Mouse (Mus musculus) ES-CJ7 (cell line): Measurements from ENCODE around the gene Gm42417.

Source experiments
- DNase-seq: peaks from one replicate; pipeline ENCODE4 v3.0.0; 2011; ENCODE audit warnings: low read depth, low spot score

The Gm42417 gene

DNA sequence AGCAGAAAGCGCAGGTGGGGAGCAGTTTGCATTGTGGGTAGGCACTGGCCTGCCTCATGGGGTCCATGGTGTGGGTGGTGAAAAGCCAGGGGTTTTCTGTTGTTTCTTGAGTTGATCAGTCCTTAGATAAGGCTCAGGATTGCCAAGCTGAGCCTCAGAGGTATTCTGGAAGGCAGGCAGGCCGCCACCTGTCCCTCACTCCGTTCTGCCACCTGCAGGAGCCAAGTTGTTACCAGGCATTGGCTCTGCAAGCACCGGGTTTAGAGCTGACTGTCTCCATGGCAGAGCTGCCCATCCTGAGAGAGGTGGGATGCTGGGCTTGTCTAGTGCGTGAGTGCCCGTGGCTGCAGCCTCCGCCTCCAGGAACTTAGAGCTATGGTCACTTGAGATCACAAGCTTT lies 17.0 kb downstream of the Gm42417 start:
- DNase-seq: no peak

DNA sequence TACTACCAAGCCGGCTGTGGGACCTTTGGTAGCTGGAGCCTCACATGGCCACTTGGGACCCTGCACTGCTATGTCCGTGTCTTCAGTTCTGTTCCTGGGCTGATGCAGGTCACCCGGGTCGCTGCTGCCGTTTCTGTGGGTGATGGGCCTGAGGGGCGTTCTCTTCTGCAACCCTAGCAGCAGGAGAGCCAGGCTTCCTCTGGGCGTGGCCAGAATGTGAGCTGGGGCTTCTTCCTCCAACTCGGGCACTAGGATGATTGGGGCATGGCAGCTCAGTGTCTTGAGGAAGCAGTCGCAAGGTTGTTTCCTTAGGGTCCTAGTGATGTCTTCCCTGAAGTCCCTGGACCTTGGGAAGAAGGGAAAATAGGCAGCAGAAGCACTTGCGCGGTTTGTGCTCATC lies 19.6 kb downstream of the Gm42417 start:
- peak; percentile 45 for DNase-seq

DNA sequence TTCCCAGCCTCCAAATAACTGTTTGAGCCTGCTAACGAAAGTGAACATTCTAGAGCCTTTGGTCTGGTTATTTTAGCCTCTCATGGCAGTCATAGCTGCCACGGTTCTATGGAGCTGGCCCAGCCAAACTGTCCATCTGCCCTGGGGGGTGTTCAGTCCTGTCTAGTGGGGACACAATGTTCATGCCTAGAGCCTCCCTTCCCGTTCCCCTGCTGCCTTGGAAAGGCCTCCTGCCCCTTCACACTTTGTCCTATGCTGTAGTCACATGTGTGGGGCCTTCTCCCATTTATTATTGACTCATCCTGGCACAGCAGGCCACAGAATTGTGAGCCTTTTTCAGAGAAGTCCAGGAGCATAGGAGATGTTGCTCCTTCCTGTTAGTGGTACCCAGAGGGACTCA lies 21.0 kb downstream of the Gm42417 start:
- no peak for DNase-seq

DNA sequence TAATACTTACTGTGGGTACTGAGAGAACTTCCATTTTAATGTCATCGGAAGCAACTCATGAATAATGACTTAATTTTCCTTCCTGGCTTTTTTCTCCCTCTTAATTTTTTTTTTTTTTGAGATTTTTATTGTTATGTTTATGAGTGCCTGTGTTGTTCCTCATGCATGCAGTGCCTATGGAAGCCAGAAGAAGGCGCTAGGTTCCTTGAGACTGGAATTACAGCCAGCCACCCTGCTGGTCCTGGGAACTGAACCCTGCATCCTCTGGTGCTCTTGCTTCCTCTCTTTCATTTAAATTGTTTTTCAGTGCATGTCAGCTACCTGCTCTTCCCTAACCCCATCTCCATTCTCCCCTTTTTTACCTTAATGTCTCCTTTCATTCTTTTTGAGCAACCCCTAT lies 25.5 kb downstream of the Gm42417 start:
- peak; percentile 87 for DNase-seq

DNA sequence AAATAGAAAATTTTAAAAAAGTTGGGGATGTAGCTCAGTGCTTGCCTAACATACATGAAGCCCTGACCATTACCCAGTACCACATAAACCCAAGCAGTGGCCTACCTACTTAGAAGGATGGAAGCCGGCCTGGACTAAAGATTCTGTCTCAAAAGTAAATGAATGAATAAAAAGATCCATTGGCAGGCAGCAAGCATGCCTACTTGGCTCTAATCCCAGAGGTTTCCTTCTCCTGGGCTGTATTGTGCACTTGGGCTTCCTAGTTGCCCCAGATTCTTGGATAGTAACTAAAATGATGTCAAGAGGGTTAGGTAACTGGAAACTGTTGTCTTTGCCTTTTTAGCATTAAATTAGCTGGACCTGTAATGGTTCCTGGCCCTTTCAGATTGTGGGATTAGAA lies 25.9 kb downstream of the Gm42417 start:
- no peak for DNase-seq

DNA sequence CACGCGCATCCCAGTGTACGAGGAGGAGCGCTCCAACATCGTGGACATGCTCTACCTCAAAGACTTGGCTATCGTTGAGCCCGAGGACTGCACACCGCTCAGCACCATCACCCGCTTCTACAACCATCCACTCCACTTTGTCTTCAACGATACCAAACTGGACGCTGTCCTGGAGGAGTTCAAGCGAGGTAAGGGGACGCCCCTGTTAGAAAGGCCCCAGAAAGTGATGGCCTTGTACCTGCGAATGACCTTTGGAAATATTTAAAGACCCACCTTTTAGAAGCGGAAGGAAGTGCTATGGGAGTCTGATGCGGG lies 26.3 kb downstream of the Gm42417 start:
- DNase-seq: no peak

DNA sequence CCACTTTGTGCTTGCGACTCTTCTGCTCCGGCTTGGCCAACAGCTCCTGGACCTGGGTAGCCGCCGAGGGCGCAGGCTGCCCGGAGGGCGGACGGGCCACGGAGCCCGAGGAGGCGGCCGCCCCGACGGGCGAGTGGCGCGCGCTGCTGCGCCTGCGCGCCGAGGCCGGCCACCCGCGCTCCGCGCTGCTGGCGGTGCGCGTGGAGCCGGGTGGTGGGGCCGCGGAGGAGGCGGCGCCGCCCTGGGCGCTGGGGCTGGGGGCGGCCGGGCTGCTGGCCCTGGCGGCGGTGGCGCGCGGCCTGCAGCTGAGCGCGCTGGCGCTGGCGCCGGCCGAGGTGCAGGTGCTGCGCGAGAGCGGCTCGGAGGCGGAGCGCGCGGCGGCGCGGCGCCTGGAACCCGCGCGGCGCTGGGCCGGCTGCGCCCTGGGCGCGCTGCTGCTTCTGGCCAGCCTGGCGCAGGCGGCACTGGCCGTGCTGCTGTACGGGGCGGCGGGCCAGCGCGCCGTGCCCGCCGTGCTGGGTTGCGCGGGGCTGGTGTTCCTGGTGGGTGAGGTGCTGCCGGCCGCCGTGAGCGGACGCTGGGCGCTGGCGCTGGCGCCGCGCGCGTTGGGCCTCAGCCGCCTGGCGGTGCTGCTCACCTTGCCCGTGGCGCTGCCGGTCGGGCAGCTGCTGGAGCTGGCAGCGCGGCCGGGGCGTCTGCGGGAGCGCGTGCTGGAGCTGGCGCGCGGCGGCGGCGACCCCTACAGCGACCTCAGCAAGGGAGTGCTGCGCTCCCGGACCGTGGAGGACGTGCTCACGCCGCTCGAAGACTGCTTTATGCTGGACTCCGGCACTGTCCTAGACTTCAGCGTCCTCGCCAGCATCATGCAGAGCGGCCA lies 26.9 kb downstream of the Gm42417 start:
- no peak for DNase-seq

DNA sequence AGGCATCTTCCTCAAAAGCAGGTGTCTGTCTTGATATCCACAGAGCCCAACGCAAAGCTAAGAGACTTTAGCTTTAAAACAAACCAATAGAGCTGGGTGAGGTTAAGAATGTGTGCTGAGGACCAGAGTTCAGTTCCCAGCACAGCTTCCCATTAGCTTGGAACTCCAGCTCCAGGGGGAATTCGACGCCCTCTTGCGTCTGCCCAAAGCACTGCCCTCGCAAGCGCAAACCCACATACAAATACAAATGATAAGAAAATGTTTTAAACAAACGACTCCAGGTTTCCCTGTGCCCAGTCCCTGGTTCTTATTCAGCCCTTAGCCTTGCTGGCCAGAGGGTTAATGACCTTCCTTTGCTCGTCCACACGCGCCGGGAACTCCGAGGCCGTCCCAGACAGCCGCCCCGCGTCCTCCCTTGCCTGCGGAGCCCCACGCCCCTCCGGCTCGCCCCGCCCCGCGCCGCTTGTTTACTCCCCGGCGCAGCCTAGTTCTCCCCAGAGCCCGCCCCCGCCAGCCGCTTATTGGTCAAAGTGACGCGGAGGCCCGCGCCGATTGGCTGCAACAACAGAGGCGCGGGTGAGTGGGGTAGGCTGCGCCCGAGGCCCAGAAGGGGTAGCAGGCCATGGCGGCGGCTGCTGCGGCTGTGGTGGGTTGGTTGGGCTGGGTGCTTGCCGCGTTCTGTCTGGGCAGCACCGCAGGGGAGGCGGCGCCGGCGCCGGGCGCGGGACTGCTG lies 27.8 kb downstream of the Gm42417 start, which contains the start of gene Cnnm3:
Gene Cnnm3, plus strand, starts transcription at position 579 of the 733 bp plus-strand sequence.
- peak; percentile 98 for DNase-seq

DNA sequence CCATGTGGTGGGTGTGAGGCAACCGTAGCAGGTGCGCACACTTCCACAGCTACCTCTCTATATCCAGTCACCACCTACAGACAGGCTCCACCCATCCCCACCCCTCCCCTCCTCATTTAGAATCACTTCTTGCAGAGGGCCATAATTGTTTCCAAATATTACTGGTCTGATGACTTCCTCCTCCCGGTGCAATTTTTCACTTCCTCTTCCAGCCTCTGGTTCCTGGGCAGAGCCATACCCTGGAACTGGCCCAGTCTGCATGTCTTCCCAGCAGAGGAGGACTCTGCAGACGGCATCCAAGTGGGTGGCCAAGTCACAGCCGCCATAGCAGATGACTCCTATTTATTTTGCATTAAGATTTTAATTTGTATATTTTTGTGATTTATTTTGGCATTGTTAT lies 31.0 kb downstream of the Gm42417 start:
- no peak for DNase-seq

DNA sequence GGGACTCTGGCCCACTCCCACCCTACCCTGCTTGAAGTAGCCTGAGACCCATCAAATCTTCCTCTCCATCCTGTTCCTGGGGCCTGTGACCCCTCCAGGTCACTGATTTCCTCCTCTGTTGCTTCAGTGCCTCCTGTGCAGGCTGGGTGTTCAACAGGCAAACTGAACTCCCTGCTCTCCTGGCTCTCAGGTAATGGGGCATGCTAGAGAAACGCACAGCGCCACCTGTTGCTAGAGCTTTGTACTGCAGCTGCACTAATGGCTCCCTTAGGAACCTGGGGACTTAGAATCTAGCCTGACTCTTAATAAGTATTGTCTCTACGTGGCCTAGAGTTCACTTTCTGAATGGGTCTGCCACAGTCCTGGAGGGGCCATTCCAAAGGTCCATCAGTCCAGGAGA lies 38.0 kb downstream of the Gm42417 start:
- peak; percentile 86 for DNase-seq

DNA sequence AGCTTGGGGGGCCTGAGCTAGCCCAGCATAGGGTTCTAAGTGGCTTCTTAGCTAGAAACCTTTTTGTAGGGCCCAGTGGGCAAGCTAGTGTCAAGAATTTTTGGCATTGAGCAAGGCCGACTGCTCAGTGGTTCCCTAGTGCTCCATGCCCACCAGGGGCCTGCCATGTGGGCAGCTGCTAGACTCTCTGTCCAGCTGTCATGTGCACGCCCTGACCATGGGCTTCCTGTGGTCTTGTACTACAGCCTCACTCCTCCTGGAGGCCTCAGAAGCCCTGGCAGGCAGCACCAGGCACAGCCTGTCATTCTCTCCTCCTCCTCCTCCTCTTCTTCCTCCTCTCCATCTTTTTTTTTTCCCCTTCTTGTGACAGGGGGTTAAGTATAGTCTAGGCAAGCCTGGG lies 41.9 kb downstream of the Gm42417 start:
- no peak for DNase-seq

DNA sequence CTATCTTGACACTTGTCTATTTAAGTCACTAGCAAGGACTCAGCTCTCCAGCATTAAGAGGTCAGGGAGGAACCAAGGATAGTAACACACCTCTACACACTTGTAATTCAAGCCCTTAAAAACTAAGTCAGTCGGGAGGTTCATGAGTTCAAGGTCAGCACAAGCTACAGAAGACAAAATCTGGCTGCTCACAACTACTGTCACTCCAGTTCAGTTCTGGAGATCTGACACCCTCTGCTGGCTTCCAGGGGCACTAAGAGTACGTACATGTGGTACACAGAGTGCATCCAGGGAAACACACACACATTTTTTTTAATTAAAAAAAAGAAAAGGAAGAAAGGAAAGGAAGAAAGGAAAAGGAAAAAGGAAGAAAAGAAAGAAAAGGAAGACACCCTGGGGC lies 42.5 kb downstream of the Gm42417 start:
- peak; percentile 69 for DNase-seq

DNA sequence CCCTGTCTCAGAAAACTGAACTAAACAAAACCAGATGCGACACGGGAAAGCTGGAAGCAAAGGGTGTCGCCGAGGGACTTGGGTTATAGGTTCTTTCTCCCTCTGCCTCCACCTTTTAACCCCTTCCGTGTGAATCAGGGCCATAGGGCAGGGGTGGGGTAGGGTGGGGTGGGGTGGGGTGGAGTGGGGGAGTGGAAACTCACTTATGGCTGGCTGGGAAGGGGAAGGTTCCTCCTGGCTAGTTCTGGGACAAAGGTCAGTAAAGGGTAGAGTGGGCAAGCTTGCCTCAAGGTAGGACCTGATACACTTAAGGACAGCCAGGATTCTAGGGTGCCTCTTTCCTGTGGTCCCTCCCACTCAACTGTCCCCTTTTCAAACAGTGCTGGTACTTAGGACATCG lies 45.9 kb downstream of the Gm42417 start:
- no peak for DNase-seq

DNA sequence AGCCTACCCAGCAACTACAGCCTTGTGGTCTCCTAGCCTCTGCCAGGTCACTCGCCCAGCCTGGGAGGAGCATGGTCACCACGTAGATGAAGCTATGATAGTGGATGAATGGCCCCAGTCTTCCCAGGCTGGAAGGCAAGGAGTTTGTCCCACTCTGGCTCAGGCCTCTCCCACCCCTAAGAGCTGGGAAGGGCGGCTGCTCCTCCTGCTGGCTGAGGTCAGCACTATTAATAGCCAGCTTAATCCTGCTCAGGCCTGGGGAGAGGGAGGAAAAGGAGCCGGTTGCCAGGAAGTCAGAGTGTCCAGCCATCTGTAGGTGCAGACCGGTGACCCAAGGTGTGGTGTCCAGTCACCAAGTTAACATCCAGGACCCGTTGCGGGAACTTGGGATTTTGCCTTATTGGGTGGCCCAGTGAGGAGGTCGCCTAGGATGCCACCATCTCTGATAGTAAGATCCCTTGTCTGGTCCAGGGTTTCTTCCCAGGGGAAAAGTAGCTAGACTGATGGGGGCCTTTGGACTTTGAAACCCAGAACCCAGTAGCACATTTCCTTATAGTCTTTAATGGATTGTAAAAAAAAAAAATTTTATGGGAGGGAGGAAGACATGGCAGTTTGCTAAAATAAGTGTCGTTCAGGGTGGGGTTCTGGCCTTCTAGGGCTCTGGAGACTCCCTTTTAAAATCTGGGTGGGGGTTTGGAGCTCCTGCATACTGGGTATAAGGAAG lies 46.7 kb downstream of the Gm42417 start:
- DNase-seq: peak; percentile 43

DNA sequence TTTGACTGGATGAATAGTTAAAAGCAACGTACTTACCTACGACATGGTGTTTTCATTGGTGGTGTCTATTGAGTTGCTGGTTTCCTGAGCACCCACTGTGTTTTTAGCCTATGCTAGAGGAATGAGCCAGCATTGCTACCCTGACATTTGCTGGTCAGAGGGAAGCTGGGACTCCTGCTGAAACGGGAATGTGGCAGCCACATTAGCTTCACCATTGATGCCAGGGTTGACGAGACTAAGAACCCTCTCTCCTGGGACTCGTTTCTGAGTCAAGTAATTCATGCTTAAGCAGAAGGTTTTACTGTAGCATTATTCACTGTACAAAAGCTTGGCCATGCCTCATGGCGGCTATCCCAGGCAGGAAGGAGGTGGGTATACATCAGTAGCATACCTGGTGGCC lies 49.6 kb downstream of the Gm42417 start:
- DNase-seq: no peak

DNA sequence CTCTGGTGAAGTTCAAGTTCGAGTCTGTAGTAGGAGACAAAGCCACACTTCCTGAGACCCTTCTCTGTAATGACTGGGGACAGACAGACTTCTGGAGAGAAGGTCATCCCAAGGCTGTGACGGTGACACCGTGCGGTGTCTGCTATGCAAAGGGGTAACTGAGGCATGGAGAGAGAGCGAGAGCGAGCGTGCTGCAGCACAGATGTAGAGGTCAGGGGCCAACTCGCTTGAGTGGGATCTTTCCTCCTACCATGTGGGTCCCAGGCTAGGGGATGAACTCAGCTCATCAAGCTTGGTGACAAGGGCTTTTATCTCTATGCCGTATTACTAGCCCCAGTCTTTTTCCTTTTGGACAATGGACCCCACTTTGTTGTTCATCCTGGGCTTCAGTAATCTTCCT lies 52.1 kb downstream of the Gm42417 start:
- no peak for DNase-seq

DNA sequence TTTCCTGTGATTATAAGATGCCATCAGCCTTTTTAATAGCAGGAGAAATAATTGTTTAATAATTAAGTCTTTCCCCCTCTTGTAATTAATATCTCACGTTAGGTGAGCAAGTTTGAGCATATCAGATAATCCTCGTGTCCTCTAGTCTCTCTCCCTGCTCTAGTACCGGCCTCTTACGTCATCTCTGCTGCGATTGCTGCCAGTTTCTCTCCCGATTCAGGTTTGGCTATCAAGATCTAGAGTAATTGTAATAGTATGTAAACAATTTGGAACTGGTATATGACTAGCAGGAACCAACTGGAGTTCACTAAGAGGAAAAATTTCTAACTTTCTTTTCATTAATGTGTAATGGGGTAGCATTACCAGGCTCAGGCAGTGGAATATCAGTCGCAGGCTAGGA lies 54.1 kb downstream of the Gm42417 start:
- DNase-seq: no peak

DNA sequence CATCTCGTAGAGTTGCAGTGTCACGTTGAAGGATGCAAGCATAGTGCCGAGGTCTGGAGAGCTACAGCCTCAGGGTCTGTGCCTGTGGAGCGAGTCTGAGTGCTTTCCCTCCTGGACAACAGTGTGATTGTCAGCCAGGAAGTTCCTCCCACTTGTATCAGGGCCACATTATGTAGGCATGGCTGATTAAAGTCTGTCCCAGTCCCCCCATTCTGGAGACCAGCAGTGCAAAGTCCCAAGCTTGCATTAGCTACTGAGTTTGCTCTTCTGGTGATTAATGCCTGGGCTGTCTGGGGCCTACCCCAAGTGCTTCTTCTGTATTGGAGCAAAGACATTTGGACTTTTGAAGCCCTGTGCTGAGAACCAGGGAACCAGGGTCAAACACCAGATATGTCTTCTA lies 55.4 kb downstream of the Gm42417 start:
- DNase-seq: no peak
